Mouse (Mus musculus) v-Abl transformed pro-B cells (cell line): ENCODE data around the gene Ercc1.

Experiments used
- in situ Hi-C, 2 experiments: fragments of 400-800 bp; cut with MboI; formaldehyde crosslinking; loops; one replicate each; pipeline ENCODE4 v1.15.1; 2025; ENCODE audit not compliant: unreplicated experiment in 2 of 2

Ercc1 gene

GRCm38 (mm10) chr7:19308454-19309277 is 35.9 kb upstream of the Ercc1 start:
- in situ Hi-C loops: no loop called here

- in situ Hi-C loops: no loop called here
Observed at GRCm38 (mm10) chr7:19309278-19309883, 35.2 kb upstream of the Ercc1 start.

- in situ Hi-C loops: no loop called here
Observed at GRCm38 (mm10) chr7:19309884-19310641, 34.5 kb upstream of the Ercc1 start, which contains the start of gene Fosb. Gene Fosb (minus strand): TSS chr7:19310051.

- in situ Hi-C loops: no loop called here
Observed at GRCm38 (mm10) chr7:19311991-19312390, 32.6 kb upstream of the Ercc1 start.

- in situ Hi-C loops: no loop called here
Observed at GRCm38 (mm10) chr7:19314033-19314432, 30.5 kb upstream of the Ercc1 start.

GRCm38 (mm10) chr7:19316451-19317161 is 28.0 kb upstream of the Ercc1 start:
- in situ Hi-C loops: no loop called here

GRCm38 (mm10) chr7:19318201-19318600 is 26.4 kb upstream of the Ercc1 start:
- in situ Hi-C loops: no loop called here

GRCm38 (mm10) chr7:19318676-19319075 is 25.9 kb upstream of the Ercc1 start:
- in situ Hi-C loops: no loop called here

- in situ Hi-C loops: no loop called here
Observed at GRCm38 (mm10) chr7:19319458-19319857, 25.1 kb upstream of the Ercc1 start.

GRCm38 (mm10) chr7:19319906-19320305 is 24.7 kb upstream of the Ercc1 start:
- in situ Hi-C loops: no loop called here

GRCm38 (mm10) chr7:19320637-19321036 is 23.9 kb upstream of the Ercc1 start:
- in situ Hi-C loops: no loop called here

- in situ Hi-C loops: no loop called here
Observed at GRCm38 (mm10) chr7:19321464-19321863, 23.1 kb upstream of the Ercc1 start.

GRCm38 (mm10) chr7:19322489-19322888 is 22.1 kb upstream of the Ercc1 start:
- in situ Hi-C loops: no loop called here

- in situ Hi-C loops: no loop called here
Observed at GRCm38 (mm10) chr7:19324221-19324620, 20.4 kb upstream of the Ercc1 start.

GRCm38 (mm10) chr7:19325262-19326199 is 19.0 kb upstream of the Ercc1 start:
- in situ Hi-C loops: no loop called here

GRCm38 (mm10) chr7:19326359-19326758 is 18.2 kb upstream of the Ercc1 start:
- in situ Hi-C loops: no loop called here

- in situ Hi-C loops: no loop called here
Observed at GRCm38 (mm10) chr7:19327128-19327527, 17.4 kb upstream of the Ercc1 start.

GRCm38 (mm10) chr7:19327782-19328181 is 16.8 kb upstream of the Ercc1 start:
- in situ Hi-C loops: no loop called here

GRCm38 (mm10) chr7:19328425-19328824 is 16.2 kb upstream of the Ercc1 start:
- in situ Hi-C loops: no loop called here

- in situ Hi-C loops: no loop called here
Observed at GRCm38 (mm10) chr7:19331910-19332309, 12.7 kb upstream of the Ercc1 start.
